Mouse (Mus musculus) limb, embryonic 14.5 days (tissue): ENCODE results near the gene Spock1. TPM values are rescaled to one million over a fixed set of nuclear protein-coding genes. Genes with fewer than 3 reads are reported as not detected.
A peak's percentile ranks its signal among the peaks of the same experiment; 100 is the strongest.

ENCODE experiments used
- ATAC-seq: fragments of 200-750 bp; cut with Nextera tagmentation; 2 replicates; pipeline ENCODE4 v1.8.0; 2017; ENCODE audit warnings: low read depth, moderate number of reproducible peaks, moderate TSS enrichment; ENCODE audit not compliant: low FRiP score
- DNase-seq: peaks from one replicate; pipeline ENCODE4 v3.0.0-alpha.2; 2015; ENCODE audit warnings: low spot score
- H3K27ac ChIP-seq: fragments of 300-500 bp; sonication (generic); replicated peaks from 2 replicates; pipeline ENCODE4 v1.5.1; 2014; ENCODE audit warnings: low read depth, mild to moderate bottlenecking, low read length, moderate library complexity, mixed read lengths
- H3K27me3 ChIP-seq: fragments of 300-500 bp; sonication (generic); 2 replicates; pipeline ENCODE4 v1.6.1; 2014; ENCODE audit warnings: low read length, mixed read lengths; ENCODE audit not compliant: control insufficient read depth, insufficient read depth
- H3K36me3 ChIP-seq: fragments of 300-500 bp; sonication (generic); 2 replicates; pipeline ENCODE4 v1.6.1; 2014; ENCODE audit warnings: mild to moderate bottlenecking, low read length, moderate library complexity, mixed read lengths; ENCODE audit not compliant: control insufficient read depth, insufficient read depth
- H3K4me1 ChIP-seq: fragments of 300-500 bp; sonication (generic); 2 replicates; pipeline ENCODE4 v1.6.1; 2014; ENCODE audit warnings: antibody characterized with exemption, low read length, mixed read lengths; ENCODE audit not compliant: control insufficient read depth, insufficient read depth
- H3K4me2 ChIP-seq: fragments of 300-500 bp; sonication (generic); replicated peaks from 2 replicates; pipeline ENCODE4 v1.6.1; 2014; ENCODE audit warnings: low read depth, mild to moderate bottlenecking, low read length, moderate library complexity; ENCODE audit not compliant: severe bottlenecking
- H3K4me3 ChIP-seq: fragments of 300-500 bp; sonication (generic); replicated peaks from 2 replicates; pipeline ENCODE4 v1.5.1; 2014; ENCODE audit warnings: low read length
- H3K9ac ChIP-seq: fragments of 300-500 bp; sonication (generic); 2 replicates; pipeline ENCODE4 v1.6.1; 2014; ENCODE audit warnings: mild to moderate bottlenecking, low read depth, low read length, moderate library complexity; ENCODE audit not compliant: severe bottlenecking
- H3K9me3 ChIP-seq: fragments of 300-500 bp; sonication (generic); 2 replicates; pipeline ENCODE4 v1.6.1; 2016; ENCODE audit warnings: low read length; ENCODE audit not compliant: control insufficient read depth
- POLR2A ChIP-seq: fragments of 200-500 bp; IDR thresholded peaks from 2 replicates; pipeline ENCODE4 v1.8.0; 2012; ENCODE audit warnings: inconsistent platforms, mild to moderate bottlenecking, moderate library complexity, borderline replicate concordance; ENCODE audit not compliant: insufficient read depth, insufficient read length; ENCODE audit errors: extremely low read depth
- WGBS: fragments of 180-500 bp; shearing (Covaris S2); extraction: QIAGEN DNeasy Blood & Tissue Kit; methylation state at CpG from one replicate; pipeline ENCODE4 v1.1.7; 2014; 5-methylcytosine and 5-hydroxymethylcytosine counted together
- polyA plus RNA-seq, 2 experiments: library from polyadenylated mRNA; depleted of rRNA in 1 of 2; stranded (reverse) in 1 of 2; unstranded in 1 of 2; fragments of >200 nt; fragmentation: Nextera tagmentation in 1 of 2; extraction: Ambion mirVana in 1 of 2; gene quantifications; 2 replicates each; pipeline versions ENCODE4 v1.2.1 to v1.2.3; 2012 to 2014

The Spock1 gene
- polyA plus RNA-seq, 2 experiments = 1.6 to 2.1 TPM

DNA sequence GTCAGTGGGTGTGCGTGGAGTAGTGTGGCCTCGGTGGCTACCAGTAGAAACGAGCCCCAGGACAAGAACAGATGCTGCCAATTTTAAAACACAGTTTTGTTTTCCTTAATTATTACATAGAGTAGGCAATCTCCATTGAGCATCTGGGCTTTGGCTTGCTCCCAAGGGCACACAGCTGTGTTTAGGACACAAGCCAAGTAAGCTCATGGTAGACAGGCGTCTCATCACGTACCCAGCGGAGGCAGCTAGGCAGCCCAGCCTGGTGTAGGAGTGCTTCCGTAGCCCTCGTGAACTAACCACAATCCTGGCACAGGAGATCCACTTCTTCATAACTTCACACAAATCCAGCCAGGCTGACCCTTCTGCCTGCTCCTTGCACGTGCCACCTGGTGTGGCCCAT, 281.7 kb downstream of the Spock1 start:
- Histone ChIP-seq H3K4me1 (no peaks in the 10 kb centered on the region), H3K36me3 (no peaks in the 10 kb centered on the region), H3K9me3 (no peaks in the 10 kb centered on the region), H3K4me3 (no peak overlapping the region), H3K27me3 (no peaks in the 10 kb centered on the region), H3K9ac (no peak overlapping the region), H3K27ac (no peak overlapping the region), H3K4me2 (no peak overlapping the region)
- DNase-seq = peak; percentile 11
- WGBS = 65% methylated on average over 9 of the region's 9 CpGs
- ATAC-seq = no peak
- no peak for TF ChIP-seq POLR2A

DNA sequence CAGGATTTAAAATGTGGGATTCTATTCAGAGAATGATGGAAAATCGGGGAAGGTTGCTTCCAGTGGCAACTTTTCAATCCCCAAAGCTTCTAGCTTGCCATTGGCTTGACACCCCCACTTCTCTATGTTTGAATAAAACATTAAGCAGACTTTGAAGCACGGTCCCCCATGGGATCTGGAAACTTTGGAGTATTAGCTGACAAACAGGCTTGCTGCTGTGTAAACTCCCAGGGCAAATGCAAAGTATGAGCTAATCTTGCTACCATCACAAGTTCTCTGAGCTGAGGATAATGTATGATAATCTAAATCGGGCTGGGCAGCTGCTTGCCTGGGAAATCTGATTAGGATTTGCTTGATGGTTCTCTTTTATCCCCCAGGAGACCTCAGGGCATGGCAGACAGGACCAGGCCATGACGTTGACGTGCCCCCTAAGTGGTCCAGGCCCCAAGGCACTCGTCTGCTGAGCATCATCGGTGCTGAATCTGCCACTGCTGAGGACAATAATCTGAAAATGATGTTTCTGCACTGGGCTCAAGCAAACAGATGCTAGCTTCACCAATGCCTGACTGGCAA, 284.1 kb downstream of the Spock1 start:
- Histone ChIP-seq H3K4me2 (no peak overlapping the region), H3K27me3 (no peaks in the 10 kb centered on the region), H3K9me3 (no peaks in the 10 kb centered on the region), H3K4me1 (no peaks in the 10 kb centered on the region), H3K27ac (no peak overlapping the region), H3K36me3 (no peaks in the 10 kb centered on the region), H3K4me3 (no peak overlapping the region), H3K9ac (no peak overlapping the region)
- ATAC-seq (no peak), DNase-seq (no peak)
- no peak for TF ChIP-seq POLR2A
- 65% methylated on average over 7 of the region's 7 CpGs for WGBS

GRCm38 (mm10) chr13:57619079-57619768, 288.9 kb downstream of the Spock1 start:
- Histone ChIP-seq H3K36me3 (no peaks in the 10 kb centered on the region), H3K4me2 (no peak overlapping the region), H3K27ac (no peak overlapping the region), H3K27me3 (no peaks in the 10 kb centered on the region), H3K9ac (no peak overlapping the region), H3K9me3 (no peaks in the 10 kb centered on the region), H3K4me1 (no peaks in the 10 kb centered on the region), H3K4me3 (no peak overlapping the region)
- ATAC-seq = no peak
- DNase-seq = no peak
- TF ChIP-seq POLR2A = no peak
- 77% methylated on average over 17 of the region's 17 CpGs for WGBS

GRCm38 (mm10) chr13:57611326-57612171, 296.6 kb downstream of the Spock1 start:
- no peak for DNase-seq

DNA sequence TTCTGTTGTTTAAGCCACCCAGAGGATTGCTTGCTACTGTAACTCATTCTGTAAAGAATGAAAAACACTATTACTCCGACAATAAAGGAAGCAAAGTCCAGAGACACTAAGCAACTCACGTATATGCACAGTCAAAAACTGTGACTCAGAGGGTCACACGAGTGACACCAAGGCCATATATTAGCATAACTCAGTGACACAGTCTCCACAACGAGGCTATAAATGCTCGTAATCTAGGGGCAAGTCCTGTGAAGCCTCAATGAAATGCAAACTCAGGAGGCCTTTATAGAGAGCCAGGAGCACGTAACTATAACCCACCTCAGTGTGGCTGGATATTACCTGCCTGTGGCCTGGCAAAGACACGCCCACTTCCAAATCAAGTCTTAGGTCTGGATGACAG, 298.2 kb downstream of the Spock1 start:
- DNase-seq = no peak
- TF ChIP-seq POLR2A = no peak
- WGBS = 54% methylated on average over 7 of the region's 7 CpGs
- no peak overlapping the region for H3K4me3 ChIP-seq
- no peaks in the 10 kb centered on the region for H3K27me3 ChIP-seq
- H3K4me2 ChIP-seq = no peak overlapping the region
- no peaks in the 10 kb centered on the region for H3K36me3 ChIP-seq
- no peak overlapping the region for H3K27ac ChIP-seq
- H3K9me3 ChIP-seq = no peaks in the 10 kb centered on the region
- no peak overlapping the region for H3K9ac ChIP-seq
- H3K4me1 ChIP-seq = no peaks in the 10 kb centered on the region
- ATAC-seq = no peak

More at GRCm38 (mm10) chr13:57611326-57612171, 296.6 kb downstream of the Spock1 start:
- no peak overlapping the region for H3K4me2 ChIP-seq
- TF ChIP-seq POLR2A = no peak
- no peaks in the 10 kb centered on the region for H3K4me1 ChIP-seq
- no peak overlapping the region for H3K9ac ChIP-seq
- no peaks in the 10 kb centered on the region for H3K36me3 ChIP-seq
- no peaks in the 10 kb centered on the region for H3K27me3 ChIP-seq
- WGBS = 82% methylated on average over 11 of the region's 11 CpGs
- no peak overlapping the region for H3K27ac ChIP-seq
- H3K4me3 ChIP-seq = no peak overlapping the region
- H3K9me3 ChIP-seq = no peaks in the 10 kb centered on the region
- ATAC-seq = no peak
